Mouse (Mus musculus): Measurements from ENCODE around the gene Espn. TPM values are rescaled to one million over a fixed set of nuclear protein-coding genes. Genes with fewer than 3 reads are reported as not detected.

Espn gene
- total and polyA plus RNA-seq, 3 experiments: 4.3 to 48.0 (median 9.3) TPM

- no peak overlapping the region; the same call in 1 of the 2 replicates for H3K4me3 ChIP-seq (ENCODE audit: low read depth, low read length)
- TF ChIP-seq CTCF (IDR thresholded peaks at IDR 0.05; ENCODE audit: low read depth, low read length) (no peak), GATA1 (IDR thresholded peaks at IDR 0.05; ENCODE audit: borderline replicate concordance, low read length) (no peak), GATA2 (IDR thresholded peaks at IDR 0.05; ENCODE audit: borderline replicate concordance, low read depth, low read length) (no peak), POLR2AphosphoS5 (IDR thresholded peaks at IDR 0.05; ENCODE audit: insufficient replicate concordance, low read depth, low read length) (no peak), TAL1 (conservative IDR thresholded peaks at IDR 0.05; ENCODE audit: low read depth, low read length) (no peak)
- H3K36me3 ChIP-seq (replicated peaks): peaks cover 32% of the 10 kb centered on the region
- peaks cover 47% of the 10 kb centered on the region for H3K27me3 ChIP-seq (ENCODE audit: insufficient read depth, low read length)
- H3K9me3 ChIP-seq (replicated peaks): peaks cover 23% of the 10 kb centered on the region
- ATAC-seq (ENCODE audit: extremely low read depth, insufficient number of reproducible peaks, low FRiP score, poor library complexity, severe bottlenecking): no peak
- DNase-seq (ENCODE audit: low spot score): no peak
- H3K4me1 ChIP-seq (ENCODE audit: insufficient read depth, low read depth, low read length): peaks cover 6% of the 10 kb centered on the region
These were observed 25.9 kb downstream of the Espn start for GRCm38 (mm10) chr4:152126026-152126920.

DNA sequence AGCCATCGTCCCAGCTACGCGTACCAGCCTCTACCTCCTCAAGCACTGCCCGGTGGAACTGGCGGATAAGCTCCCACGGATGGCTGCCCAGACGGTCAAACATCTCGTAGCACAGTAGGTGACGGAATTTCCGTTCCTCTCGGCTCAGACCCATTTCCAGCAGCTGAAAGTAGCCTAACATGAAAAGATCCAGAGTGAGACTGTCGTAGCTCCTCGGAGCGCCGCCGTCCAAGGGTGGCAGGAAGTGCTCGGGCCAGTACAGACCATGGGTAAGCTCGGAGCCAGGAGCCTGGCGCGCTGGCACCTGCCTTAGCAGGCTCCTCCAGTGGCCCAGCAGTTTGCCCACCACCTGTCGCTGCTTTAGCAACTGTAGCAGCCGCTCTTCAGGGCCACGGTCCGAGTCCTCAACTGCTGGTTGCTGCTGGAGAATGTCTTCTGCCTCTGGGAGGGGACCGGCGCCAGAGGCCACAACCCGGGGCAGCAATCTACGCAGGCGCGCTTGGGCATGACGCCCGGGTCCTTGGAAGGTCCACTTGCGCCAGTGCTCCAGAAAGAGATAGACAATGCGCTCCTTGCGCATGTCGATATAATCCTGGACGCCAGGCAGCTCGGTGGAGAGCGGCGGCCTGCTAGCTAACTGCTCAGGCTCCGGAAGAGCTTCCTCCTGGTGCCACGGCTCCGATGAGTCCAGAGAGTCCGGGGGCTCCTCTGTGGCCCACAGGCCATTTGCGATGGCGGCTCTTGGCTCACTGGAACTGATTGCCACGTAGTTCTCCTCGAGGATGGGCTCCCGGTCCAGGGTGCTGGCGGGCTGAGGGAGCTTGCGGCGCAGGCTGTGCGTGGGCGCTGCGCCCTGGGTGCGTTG lies 26.8 kb downstream of the Espn start:
- TF ChIP-seq CTCF (IDR thresholded peaks at IDR 0.05; ENCODE audit: low read depth, low read length) (no peak), GATA2 (IDR thresholded peaks at IDR 0.05; ENCODE audit: borderline replicate concordance, low read depth, low read length) (no peak), GATA1 (IDR thresholded peaks at IDR 0.05; ENCODE audit: borderline replicate concordance, low read length) (no peak), TAL1 (conservative IDR thresholded peaks at IDR 0.05; ENCODE audit: low read depth, low read length) (no peak), POLR2AphosphoS5 (IDR thresholded peaks at IDR 0.05; ENCODE audit: insufficient replicate concordance, low read depth, low read length) (no peak)
- Histone ChIP-seq H3K27me3 (ENCODE audit: insufficient read depth, low read length) (peaks cover 50% of the 10 kb centered on the region), H3K36me3 (replicated peaks) (peaks cover 28% of the 10 kb centered on the region), H3K4me3 (ENCODE audit: low read depth, low read length) (no peak overlapping the region), H3K4me1 (ENCODE audit: insufficient read depth, low read depth, low read length) (peaks cover 9% of the 10 kb centered on the region), H3K9me3 (replicated peaks) (peaks cover 14% of the 10 kb centered on the region)
- no peak for ATAC-seq (ENCODE audit: extremely low read depth, insufficient number of reproducible peaks, low FRiP score, poor library complexity, severe bottlenecking)
- DNase-seq (ENCODE audit: low spot score): no peak

DNA sequence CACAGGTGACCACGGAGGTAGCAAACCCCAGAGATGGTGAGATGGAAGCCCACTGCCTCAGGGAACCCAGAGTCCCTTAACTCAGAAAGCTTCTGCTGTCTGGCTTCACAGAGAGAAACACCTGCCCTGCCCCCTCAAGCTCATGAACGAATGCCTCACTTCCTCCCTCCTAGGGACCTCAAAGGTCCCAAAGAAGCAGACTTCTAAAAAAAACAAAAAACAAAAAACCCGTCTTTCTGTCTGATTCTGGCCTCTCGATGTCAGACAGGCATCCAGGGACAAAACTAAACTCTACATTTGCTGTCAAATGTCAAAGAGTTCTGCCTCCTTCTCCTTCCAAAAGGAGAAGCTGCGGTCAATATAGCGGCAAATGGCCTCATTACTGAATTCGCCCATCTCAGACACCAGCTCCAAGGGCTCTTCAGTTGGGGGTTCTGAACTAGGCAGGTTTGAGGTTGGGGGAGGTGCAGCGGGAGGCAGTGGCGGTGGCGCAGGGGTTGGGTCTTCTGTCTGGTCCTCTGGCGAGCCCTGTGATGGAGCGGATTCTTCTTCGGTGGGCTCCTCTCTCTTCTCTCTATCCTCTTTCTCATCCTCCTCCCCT lies 27.7 kb downstream of the Espn start:
- ATAC-seq (ENCODE audit: extremely low read depth, insufficient number of reproducible peaks, low FRiP score, poor library complexity, severe bottlenecking): no peak
- no peak for DNase-seq (ENCODE audit: low spot score)
- peaks cover 6% of the 10 kb centered on the region for H3K4me1 ChIP-seq (ENCODE audit: insufficient read depth, low read depth, low read length)
- H3K4me3 ChIP-seq (ENCODE audit: low read depth, low read length): no peak overlapping the region
- TF ChIP-seq GATA1 (IDR thresholded peaks at IDR 0.05; ENCODE audit: borderline replicate concordance, low read length) (no peak), POLR2AphosphoS5 (IDR thresholded peaks at IDR 0.05; ENCODE audit: insufficient replicate concordance, low read depth, low read length) (no peak), TAL1 (conservative IDR thresholded peaks at IDR 0.05; ENCODE audit: low read depth, low read length) (no peak), CTCF (IDR thresholded peaks at IDR 0.05; ENCODE audit: low read depth, low read length) (no peak), GATA2 (IDR thresholded peaks at IDR 0.05; ENCODE audit: borderline replicate concordance, low read depth, low read length) (no peak)
- H3K36me3 ChIP-seq (replicated peaks): peaks cover 28% of the 10 kb centered on the region
- peaks cover 14% of the 10 kb centered on the region for H3K9me3 ChIP-seq (replicated peaks)
- peaks cover 52% of the 10 kb centered on the region for H3K27me3 ChIP-seq (ENCODE audit: insufficient read depth, low read length)

- H3K36me3 ChIP-seq (replicated peaks): peaks cover 12% of the 10 kb centered on the region
- no peak for ATAC-seq (ENCODE audit: extremely low read depth, insufficient number of reproducible peaks, low FRiP score, poor library complexity, severe bottlenecking)
- no peak overlapping the region for H3K4me3 ChIP-seq (ENCODE audit: low read depth, low read length)
- peaks cover 6% of the 10 kb centered on the region for H3K9me3 ChIP-seq (replicated peaks)
- H3K4me1 ChIP-seq (ENCODE audit: insufficient read depth, low read depth, low read length): 0 out of 2 replicates have a peak, but pooled peaks cover 2% of the 10 kb centered on the region
- TF ChIP-seq POLR2AphosphoS5 (IDR thresholded peaks at IDR 0.05; ENCODE audit: insufficient replicate concordance, low read depth, low read length) (no peak), GATA1 (IDR thresholded peaks at IDR 0.05; ENCODE audit: borderline replicate concordance, low read length) (no peak), CTCF (IDR thresholded peaks at IDR 0.05; ENCODE audit: low read depth, low read length) (no peak)
- peaks cover 81% of the 10 kb centered on the region for H3K27me3 ChIP-seq (ENCODE audit: insufficient read depth, low read length)
- no peak for DNase-seq (ENCODE audit: low spot score)
These were observed 31.0 kb downstream of the Espn start for GRCm38 (mm10) chr4:152121183-152121505.

- Histone ChIP-seq H3K27me3 (ENCODE audit: insufficient read depth, low read length) (peaks cover 81% of the 10 kb centered on the region), H3K4me1 (ENCODE audit: insufficient read depth, low read depth, low read length) (0 out of 2 replicates have a peak, but pooled peaks cover 2% of the 10 kb centered on the region), H3K36me3 (replicated peaks) (peaks cover 6% of the 10 kb centered on the region), H3K9me3 (replicated peaks) (peaks cover under 1% of the 10 kb centered on the region; the same call in 1 of the 2 replicates), H3K4me3 (ENCODE audit: low read depth, low read length) (no peak overlapping the region; the same call in 1 of the 2 replicates)
- DNase-seq (ENCODE audit: low spot score) (no peak), ATAC-seq (ENCODE audit: extremely low read depth, insufficient number of reproducible peaks, low FRiP score, poor library complexity, severe bottlenecking) (no peak)
- TF ChIP-seq TAL1 (conservative IDR thresholded peaks at IDR 0.05; ENCODE audit: low read depth, low read length) (no peak), GATA1 (IDR thresholded peaks at IDR 0.05; ENCODE audit: borderline replicate concordance, low read length) (no peak), GATA2 (IDR thresholded peaks at IDR 0.05; ENCODE audit: borderline replicate concordance, low read depth, low read length) (no peak), POLR2AphosphoS5 (IDR thresholded peaks at IDR 0.05; ENCODE audit: insufficient replicate concordance, low read depth, low read length) (no peak), CTCF (IDR thresholded peaks at IDR 0.05; ENCODE audit: low read depth, low read length) (no peak)
These were observed 31.6 kb downstream of the Espn start for GRCm38 (mm10) chr4:152120311-152121182.

Measured in G1E (cell line).